Mouse (Mus musculus): ENCODE measurements around the gene Ltbp4.

The Ltbp4 gene

DNA sequence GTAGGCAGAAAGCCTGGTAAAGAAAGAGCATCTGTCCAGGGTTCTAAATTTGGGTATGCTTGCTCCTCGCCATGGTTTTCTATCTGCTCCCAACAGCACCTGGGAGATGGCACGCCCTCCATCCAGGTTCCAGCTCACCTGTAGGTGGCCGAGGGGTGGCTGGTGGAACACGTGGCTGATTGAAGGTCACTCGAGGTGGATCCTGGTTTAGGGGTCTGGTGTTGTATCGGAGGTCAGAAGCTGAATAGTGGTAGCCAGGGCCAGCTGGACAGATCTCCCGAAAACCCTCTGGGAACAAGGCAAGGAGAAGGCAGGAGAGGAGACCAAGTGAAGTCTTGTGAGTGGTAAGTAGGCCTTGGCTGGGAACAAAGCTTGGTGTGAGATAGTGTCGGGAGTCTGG, 10.0 kb downstream of the Ltbp4 start:
- no peak for DNase-seq (ENCODE audit: low spot score)

DNA sequence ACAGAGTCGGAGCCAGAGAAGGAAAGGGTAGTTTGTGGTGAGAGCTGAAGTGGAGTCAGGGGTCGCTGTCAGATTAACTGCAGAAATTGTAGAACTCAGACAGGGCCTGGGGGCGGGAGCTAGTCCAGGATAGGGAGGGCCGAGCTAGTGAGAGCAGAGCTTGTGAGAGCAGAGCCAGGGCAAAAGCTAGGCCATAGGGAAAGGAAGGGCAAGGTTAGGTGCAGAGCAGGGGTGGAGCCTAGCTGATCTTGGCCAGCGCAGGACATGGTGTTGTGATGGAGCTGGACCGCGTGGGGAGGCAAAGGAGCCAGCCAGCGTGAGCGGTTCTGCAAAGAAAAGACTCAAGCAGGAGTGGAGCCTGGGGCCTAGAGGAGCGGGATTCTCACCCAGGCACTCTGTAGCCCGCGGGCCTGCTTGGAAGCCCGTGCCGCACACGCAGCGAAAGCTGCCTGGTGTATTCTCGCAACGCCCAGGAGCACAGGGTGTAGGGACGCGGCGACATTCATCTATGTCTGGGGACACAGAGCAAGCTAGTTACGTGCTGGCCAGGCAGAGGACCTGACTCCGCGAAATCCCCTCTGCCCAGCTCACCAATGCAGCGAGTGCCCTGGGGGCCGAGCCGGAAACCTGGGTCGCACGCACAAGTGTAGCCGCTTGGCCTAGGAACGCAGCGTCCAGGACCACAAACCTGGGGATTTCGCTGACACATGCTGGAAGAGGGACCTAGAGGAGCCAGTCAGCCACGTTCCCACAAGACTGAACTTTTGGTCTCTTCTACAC, 11.2 kb downstream of the Ltbp4 start:
- DNase-seq (ENCODE audit: low spot score) = no peak

DNA sequence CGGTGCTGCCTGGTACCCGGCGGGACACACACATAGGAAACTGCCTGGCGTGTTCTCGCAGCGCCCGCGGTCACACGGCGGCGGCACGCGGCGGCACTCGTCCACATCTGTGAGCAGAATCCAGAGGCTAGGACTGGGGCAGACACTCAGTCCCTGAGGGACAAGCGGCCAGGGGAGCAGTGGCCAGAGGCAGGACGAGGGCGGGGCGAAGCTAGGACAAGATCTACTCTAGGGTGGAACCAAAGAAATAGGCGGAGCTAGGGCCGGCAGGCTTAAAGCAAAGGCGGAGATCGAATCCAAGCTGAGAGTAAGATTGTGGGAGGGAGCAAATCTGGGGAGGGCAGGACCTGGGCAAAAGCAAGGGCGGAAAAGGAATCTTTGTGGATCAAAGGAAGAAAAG, 11.8 kb downstream of the Ltbp4 start:
- no peak for DNase-seq (ENCODE audit: low spot score)

DNA sequence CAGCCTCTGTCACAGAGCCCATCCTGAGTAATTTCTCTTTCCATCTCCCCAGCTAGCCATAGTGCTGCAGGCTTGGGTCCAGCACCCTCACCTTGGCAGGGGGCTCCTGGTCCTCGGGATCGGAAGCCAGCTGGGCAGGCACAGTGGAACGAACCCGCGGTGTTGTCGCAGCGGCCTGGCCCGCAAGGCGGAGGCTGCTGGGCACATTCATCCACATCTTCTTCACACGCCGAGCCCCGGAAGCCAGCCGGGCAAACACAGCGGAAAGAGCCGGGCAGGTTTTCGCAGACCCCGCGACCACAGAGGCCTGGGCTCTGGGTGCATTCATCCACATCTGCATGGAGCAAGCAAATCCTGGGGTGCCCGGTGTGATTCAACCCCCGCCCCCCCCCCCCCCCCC, 12.6 kb downstream of the Ltbp4 start:
- DNase-seq (ENCODE audit: low spot score) = no peak

DNA sequence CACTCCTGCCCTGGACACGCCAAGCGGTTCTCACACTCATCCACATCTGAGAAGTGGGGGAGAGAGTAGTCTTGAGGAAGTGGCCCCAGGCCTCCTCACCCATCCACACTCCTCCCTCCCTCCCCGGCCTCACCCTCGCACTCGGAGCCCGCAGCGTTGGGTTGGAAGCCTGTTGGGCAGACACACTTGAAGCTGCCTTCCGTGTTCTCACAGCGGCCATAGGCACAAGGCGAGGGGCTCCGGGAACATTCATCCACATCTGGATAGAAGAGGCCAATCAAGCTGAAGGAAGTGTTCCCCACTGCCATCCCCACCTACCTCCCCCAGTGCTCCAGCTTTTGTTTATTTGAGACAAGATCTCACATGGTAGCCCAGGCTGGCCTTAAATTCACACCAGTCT, 13.3 kb downstream of the Ltbp4 start:
- no peak for DNase-seq (ENCODE audit: low spot score)

DNA sequence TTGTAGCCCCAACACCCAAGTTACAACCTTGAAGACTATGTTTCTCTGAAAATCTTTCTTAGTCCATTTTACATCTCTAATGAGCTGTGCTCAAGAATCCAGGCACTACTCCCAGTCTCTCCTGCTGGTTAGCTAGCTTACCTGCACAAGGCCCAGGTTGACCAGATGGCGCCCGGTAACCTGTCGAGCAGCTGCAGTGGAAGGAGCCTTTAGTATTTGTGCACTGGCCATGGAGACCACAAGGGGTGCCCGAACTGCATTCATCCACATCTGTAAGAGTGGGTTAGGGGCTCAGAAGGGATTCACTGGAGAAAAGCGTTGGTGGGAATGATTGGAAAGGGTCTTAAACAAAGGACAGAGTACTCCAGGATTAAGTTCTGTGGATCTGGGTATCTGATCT, 14.5 kb downstream of the Ltbp4 start:
- DNase-seq (ENCODE audit: low spot score) = no peak

DNA sequence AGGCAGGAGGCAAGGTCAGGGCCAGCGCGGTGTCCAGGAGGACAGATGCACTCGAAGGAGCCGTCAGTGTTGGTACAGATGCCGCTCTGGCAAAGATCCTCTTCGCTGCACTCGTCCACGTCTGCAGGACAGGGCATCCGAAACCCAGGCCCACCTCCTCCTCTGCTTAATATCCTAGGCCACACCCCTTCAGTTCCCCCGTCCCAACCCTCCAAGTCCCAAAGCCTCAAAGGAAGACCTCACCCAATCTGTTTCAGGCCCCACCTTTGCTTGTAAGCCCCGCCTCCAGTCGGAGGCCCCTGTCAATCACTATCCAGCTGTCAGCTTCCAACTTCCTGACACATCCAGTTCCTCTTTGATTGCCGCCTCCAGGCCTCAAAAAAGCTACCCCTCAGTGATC, 15.2 kb downstream of the Ltbp4 start:
- no peak for DNase-seq (ENCODE audit: low spot score)

DNA sequence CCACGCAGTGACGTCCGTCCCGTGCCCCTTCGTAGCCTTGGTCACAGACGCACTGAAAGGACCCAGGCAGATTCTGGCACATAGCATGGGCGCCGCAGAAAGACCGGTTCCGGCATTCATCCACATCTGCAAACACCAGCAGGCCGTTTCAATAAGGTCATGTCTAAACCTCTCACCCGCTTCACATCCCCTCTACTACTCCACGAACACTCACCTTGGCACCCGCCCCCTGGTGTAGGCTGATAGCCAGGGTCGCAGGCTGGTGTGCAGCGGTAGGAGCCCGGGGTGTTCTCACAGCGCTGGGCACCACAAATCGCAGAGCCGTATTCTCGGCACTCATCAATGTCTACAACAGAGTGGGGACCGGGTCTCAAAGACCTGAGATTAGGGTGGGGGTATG, 18.1 kb downstream of the Ltbp4 start:
- DNase-seq (ENCODE audit: low spot score) = no peak

DNA sequence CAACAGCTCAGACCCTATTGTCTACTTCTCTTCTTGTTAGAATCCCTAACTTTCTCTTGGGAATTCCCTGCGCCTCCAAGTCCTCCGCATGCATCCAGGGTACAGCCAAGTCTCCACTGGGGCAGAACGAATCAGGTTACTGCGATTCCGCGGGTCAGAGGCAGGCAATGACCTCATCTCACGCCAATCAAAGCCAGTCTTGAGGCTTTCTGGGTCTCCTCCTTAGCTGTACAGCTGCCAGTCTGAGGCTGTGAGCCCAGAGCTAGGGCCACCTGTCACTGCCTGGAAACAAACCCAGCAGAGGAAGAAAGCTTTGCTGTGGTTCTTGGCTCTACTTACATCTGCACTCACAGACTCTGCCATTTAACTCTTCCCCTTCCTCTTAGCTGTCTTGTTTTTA, 21.5 kb downstream of the Ltbp4 start:
- DNase-seq (ENCODE audit: low spot score) = no peak

DNA sequence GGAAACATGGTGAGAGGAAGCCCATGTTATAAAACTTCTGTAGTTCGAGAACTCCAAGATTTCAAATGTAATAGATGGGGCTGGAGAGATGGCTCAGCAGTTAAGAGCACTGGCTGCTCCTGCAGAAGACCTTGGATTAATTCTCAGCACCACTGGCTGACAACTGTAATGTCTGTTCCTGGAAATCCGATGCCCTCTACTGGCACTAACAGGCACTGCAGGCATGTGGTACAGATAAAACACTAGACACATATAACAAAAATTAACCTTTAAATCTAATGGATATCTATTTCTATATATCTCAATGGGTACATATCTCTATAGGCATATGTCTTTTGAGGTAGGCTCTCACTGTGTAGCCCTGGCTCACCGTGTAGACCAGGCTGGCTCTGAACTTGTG, 23.1 kb downstream of the Ltbp4 start:
- DNase-seq (ENCODE audit: low spot score) = no peak

DNA sequence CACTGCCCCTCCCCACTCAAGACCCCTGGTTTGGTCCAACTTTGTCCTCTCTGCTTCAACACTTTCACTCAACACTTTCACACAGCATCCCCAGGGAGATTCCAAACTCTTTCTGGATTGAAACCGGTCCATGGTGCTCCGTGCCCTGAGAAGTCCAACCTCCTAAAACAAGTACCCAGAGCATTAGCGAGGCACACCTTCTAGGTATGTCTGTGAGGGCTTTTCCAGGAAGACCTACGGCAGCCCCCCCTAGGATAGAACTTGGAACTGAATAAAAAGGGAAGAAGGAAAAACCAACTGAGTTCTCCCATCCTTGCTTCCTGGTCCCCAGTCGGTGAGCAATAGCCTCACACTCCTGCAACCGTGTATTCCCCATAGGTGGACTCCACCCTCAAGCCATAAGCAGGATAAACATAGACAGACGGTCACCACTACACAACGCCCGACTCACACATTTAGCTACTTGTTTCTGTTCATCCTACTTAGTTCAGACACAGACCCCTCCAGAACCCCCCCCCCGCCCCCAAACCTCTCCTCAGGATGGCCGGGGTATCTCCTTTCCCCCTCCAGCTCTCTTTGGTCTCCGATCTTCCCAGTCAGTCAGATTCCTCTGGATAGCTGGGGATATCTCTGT, 25.7 kb downstream of the Ltbp4 start:
- no peak for DNase-seq (ENCODE audit: low spot score)

DNA sequence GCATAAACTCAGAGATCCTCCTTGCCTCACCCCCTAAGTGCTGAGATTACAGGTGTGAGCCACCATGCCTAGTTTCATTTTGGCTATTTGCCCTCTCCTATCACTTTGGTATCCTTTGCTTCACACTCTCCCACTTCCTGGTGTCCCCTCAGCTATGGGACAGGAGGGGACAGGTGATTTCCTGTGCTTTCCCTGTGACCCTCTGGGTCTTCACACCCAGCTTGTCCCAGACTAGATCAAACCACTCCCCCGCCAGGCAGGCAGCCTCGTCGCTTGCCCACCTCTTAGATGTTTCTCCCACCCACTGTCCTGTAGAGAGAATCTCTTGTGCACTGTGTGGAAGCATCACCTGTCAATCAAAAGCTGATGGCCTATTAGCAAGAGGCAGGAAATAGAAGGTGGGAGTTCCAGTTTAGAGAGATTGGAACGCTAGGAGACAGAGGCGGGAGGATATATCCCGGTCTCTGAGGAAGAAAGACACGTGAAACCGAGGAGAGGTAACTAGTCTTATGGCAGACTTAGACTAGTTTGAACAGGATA, 26.4 kb downstream of the Ltbp4 start:
- DNase-seq (ENCODE audit: low spot score) = no peak

DNA sequence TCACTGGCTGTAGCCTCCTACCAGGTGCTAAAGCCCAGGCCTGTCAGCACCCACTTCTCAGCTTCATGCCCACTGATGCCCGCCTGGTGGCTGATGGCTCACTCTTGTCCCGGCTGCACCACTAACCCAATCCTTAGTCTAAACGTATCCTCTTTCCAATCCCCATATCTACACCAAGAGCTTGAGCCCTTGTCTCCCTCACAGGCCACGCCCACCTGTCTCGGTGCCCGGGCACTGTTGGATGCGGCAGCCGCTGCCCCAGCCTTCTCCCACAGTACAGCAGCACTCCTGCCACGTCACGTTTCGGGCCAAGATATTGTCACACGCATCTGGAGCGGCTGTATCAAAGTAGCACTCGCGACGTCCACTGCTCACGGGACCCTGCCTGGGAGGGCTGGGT, 27.2 kb downstream of the Ltbp4 start:
- no peak for DNase-seq (ENCODE audit: low spot score)

DNA sequence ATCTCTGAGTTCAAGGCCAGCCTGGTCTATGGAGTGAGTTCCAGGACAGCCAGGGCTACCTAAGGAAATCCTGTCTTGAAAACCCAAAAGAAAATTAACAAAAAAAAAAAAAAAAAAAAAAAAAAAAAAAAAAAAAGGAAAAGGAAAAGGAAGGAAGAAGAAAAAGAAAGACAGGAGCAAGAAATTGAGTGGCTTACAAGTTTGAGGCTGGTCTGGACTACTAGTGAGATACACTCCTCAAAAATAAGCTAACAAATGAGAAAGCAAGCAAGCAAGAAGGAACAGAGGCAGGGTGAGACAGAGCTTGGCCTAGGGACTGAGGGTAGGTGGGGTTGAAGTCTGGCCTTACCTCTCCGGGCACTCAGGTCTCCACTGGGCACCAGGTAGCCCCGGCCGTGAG, 27.7 kb downstream of the Ltbp4 start:
- DNase-seq (ENCODE audit: low spot score) = no peak

DNA sequence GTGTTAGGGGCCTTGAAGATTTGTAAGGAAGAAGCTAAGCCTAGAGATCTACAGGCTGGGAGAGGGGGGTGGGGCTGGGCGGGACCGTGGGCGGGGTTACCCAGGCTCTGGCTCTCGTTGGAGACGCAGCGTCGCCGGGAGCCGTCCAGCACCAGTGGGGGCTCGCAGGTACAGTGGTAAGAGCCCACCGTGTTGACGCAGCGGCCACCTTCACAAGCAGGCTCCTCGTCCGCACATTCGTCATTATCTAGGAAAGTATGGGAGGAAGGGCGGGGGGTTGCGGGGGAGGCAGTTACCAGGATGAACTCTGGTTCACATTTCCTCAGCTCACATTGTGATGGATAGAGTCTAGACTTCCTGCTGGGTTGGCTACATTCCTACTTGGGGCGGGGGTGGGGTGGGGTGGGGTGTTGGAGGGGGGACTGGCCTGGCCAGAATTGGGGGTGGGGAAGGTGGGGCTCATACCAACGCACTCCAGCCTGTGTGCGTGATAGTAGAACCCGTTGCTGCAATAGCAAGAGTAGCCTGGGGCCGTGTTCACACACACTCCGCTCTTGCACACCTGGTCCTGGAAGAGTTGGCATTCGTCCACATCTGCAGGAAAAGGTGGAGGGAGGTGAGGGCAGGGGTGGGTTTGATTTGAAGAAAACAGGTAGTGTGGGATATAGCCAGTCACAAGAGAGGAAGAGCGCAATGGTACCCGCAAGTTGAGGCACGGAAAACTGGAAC, 28.5 kb downstream of the Ltbp4 start:
- no peak for DNase-seq (ENCODE audit: low spot score)

DNA sequence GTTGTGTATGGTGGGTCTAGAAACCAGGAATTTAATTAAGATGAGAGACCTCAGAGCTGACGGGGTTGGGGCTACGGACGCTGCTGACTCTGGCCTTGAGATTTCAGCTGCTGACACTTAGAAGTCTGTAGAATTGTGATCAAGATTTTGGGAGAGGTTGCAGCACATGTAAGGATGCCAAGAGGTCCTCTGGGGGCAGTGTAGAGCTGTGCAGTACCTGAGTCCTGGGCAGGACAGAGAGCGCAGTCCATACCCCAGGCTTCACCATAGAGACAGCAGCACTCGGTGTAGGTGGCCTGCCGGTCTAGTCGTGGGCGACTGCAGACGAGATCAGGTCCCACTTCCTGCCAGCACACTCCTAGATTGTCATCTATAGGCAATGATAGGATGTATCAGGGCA, 29.9 kb downstream of the Ltbp4 start:
- DNase-seq (ENCODE audit: low spot score) = no peak

DNA sequence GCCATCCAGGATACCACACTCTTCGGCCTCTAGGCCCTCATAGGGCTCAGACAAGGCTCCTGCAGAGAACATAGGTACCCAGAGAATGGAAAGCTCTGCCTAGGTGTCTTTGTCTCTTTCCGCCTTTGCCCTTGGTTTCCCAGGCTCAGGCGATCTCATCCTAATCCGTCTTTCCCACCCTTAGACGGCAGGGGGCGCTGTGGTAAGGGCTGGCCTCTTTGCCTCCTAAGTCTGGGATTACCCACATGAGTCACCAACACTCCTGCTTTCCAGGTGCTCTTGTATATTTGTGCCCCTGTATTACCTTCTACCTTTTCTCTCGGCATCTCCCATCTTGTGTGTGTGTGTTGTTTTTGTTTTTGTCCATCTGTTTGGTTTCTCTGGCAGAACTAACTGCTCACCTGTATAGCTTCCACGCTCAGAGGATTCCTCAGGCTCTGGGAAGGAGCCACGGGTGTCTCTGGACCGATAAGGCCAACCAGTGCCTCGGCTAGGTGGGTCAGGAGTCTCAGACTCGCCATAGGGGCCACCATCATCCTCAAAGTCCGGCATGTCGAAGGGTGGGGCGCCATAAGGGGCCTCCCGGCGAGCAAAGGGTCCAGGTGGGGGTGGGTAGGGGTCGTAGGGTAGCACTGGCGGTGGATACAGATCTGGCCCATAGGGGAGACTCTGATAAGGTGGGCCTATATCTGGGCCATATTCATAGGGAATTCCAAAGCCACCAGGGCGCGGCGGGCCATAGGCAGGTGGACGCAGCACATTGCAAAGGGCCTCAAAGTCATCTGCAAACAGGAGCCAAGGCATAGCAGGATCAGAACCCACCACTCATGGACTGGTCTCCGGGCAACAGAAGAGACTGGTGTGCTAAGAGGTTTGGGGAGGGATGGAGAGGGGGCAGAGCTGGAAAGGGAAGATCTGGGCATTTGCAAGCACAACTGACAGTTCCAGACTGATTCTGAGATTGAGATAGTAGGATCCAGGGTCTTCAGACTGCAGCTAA, 31.0 kb downstream of the Ltbp4 start:
- no peak for DNase-seq (ENCODE audit: low spot score)

DNA sequence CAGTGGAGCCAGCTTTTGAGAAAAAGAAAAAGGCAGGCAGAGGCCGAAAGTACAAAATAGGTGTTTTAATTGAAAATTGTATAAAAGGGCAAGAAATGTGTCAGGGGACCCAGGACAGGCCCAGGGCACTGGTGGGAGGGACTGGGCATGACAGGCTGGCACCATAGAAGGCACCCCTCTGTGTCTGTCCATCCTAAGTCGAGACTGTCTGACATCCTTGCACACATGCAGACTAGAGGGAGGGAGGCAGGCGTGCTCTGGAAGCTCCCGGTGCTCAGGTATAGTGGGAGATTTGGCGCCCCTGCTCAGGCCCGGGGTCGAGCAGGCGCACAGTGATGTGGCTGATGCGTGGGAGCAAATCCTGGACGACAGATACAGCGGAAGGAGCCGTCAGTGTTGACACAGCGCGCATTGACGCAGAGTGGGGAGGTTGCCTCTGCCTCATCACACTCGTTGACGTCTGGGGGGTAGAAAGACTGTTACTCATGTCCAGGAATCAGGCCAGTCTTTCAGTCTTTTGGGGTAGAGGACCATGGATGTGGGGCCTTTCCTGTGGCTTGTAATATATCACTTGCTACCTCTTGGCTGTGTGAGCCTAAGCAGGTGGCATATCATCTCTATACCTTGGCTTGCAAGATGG, 32.3 kb downstream of the Ltbp4 start:
- DNase-seq (ENCODE audit: low spot score) = no peak

DNA sequence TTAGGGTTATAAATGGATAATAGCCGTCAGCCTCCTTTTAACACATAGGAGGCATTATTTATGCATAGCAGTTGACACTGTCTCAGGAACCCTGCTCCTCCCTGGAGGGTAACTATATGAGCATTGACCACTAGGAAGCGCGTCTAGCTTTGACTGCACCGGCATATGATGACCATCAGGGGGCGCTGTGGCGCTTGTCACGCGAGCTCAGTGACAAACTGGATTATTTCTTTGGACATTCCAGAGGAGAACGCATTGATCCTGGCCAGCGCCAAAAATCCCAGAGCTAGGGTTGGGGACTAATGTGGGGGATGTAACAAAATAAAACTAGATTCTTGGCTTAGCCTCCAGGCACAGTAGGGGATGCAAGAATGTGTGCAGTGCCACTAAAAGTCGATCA, 35.3 kb downstream of the Ltbp4 start:
- peak; percentile 56 for DNase-seq (ENCODE audit: low spot score)

DNA sequence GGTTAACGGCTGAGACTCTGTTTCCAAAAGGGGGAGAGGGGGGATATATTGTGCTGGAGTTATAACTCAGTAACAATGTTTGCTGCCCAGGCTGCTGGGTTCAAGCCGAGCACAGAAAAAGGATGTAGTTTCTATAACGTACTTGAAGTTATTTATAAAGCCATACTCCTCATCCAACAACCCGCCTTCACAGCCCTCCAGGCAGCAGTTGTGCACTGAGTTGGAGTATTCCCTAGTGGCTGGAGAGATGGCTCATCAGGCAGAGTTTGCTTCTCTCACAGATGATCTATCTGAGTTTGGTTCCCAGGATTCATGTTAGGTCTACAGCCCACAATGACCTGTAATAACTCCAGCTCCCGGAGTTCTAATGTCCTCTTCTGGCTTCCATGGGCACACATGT, 36.7 kb downstream of the Ltbp4 start:
- no peak for DNase-seq (ENCODE audit: low spot score)

DNA sequence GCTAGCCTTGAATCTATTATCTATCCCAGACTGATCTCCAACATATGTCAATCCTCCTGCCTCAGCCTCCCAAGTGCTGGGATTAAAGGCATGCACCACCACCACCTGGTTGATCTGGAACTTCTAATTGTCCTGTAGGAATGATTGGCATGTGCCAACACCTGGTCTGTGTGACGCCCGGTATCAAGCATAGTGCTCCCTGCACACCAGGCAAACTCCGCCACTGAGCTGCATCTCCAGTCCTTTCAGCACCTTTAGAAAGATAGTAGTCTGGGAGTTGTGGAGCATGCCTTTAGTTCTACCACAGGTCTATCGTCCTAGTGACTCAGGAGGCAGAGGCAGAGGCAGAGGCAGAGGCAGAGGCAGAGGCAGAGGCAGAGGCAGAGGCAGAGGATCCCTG, 37.1 kb downstream of the Ltbp4 start:
- no peak for DNase-seq (ENCODE audit: low spot score)

Measured in layer of hippocampus, adult 9-10 months (tissue).